Mouse (Mus musculus) right cerebral cortex, postnatal 36 days (tissue): ENCODE results near the gene Zfp773.
"Not testable (repeated sequence)": the region's sequence is repeated elsewhere in the genome, so short reads cannot be mapped to it uniquely, and the experiment has no call there.

Source experiments
- DNase-seq, 2 experiments: peaks; one replicate each; pipeline ENCODE4 v3.0.0; 2022; ENCODE audit warnings: low spot score in 2 of 2, mixed read lengths in 1 of 2

Gene Zfp773

DNA sequence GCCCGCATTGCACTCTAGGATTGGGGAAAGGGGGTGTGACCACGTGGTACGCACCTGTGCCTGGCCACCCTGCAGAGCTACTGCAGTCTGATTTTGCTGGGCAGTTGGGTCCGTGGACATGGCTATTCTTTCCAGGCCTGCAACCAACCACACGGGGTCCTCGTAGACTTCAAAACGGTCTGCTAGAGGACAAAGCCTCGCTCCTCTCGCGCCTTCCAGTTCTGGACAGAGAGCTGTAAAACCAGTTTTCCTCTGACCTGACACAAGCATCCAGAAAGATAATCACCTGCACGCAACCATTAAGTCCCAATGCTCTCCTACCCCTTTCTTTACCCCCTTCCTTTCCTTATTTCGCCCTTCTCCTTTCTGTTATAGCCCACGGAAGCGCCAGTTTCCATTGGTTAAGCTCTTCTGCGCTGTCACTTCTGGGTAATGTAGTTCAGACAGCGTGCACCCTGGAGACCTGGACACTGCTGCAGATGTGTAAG lies at the start of gene Zfp773:
TSS of gene Zfp773 (minus strand) at position 377 of the 488 bp plus-strand sequence.
- DNase-seq = peak; percentile 26 to 50

- DNase-seq = no peak
Observed at GRCm38 (mm10) chr7:7185897-7186296, 49.3 kb upstream of the Zfp773 start.

DNA sequence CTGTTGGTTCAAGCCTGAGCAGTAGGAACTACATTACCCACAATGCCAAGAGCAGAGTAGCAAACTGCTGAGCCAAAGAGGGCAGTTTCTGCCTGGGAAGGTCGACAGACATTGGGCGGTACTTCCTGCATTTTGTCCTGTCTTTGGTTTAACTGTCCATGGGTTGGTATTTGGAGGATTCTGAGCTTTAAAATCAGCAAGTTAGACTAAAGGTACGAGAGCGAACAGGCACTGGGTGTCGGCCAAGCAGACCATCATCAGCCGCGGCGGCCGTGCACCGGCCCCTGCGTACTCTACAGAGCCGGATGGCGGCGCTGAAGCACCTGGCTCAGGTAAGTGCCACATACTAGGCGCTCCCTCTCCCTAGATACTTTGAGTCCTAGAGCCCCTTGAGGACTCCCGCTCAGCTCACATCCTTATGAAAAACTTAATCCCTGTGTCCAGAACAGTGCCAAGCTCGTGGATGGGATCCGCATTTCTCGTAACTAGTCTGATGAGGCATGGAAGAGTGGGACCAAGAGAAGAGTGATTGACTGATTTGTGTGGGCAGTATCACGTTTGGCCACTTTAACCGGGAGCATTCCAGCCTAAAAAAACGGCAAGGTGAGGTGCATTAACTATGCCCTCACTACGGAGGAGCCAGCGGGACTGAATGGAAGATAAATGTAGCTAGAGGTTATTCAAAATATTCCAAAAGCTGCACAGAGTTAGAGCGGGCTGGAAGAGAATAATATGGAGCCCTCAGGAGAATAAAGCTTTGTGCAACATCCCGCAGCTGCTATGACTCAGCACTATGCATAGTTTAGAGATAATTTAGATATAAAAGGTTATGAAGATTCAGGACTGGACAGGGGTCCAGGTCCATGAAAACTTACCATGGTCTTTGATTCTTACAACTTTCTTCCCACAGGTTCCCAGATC lies 34.9 kb upstream of the Zfp773 start, which contains the start of gene Zfp418:
TSS of gene Zfp418 (plus strand) at position 104 of the 921 bp plus-strand sequence.
- DNase-seq = peak; percentile 67 to 79

- no peak for DNase-seq
Observed at GRCm38 (mm10) chr7:7145991-7146608, 9.5 kb upstream of the Zfp773 start.

GRCm38 (mm10) chr7:7144215-7144614 lies 7.7 kb upstream of the Zfp773 start:
- DNase-seq = no peak

DNA sequence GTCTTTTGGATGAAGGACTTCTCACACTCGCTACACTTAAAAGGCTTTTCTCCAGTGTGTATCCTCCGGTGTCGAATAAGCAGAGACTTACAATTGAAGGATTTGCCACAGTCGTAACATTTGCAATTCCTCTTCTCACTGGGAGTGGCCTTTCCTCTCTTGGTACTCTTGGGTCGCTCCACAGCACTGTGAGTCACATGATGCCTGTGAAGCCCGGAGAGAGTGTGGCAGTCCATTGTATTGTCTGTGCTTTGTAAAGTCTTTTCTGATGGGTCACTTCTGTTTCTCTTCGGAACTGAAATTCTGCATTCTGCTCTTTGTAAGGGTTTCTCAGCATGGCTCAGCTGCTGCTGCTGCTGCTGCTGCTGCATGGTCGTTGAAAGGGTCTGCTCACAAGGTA lies 3.8 kb downstream of the Zfp773 start:
- no peak for DNase-seq

GRCm38 (mm10) chr7:7130491-7131124 lies 5.9 kb downstream of the Zfp773 start:
- not testable (repeated sequence) for DNase-seq

DNA sequence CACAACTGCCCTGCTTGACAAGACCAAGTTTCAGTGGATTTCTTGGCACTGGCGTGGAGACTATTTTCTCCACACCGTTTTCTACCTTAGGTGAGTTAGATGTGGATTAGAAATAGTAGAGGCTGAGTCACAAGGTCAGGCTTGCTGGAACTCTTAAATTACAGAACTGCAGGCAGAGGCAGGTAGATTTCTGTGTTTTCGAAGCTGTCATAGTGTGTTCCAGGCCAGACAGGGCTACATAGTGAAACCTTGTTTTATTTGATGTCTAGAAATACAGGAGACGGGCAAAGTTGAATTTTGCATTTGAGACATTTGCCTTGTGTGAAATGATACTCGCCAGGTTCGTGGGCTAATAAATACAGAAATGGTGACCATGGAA lies 15.0 kb downstream of the Zfp773 start:
- DNase-seq = no peak

DNA sequence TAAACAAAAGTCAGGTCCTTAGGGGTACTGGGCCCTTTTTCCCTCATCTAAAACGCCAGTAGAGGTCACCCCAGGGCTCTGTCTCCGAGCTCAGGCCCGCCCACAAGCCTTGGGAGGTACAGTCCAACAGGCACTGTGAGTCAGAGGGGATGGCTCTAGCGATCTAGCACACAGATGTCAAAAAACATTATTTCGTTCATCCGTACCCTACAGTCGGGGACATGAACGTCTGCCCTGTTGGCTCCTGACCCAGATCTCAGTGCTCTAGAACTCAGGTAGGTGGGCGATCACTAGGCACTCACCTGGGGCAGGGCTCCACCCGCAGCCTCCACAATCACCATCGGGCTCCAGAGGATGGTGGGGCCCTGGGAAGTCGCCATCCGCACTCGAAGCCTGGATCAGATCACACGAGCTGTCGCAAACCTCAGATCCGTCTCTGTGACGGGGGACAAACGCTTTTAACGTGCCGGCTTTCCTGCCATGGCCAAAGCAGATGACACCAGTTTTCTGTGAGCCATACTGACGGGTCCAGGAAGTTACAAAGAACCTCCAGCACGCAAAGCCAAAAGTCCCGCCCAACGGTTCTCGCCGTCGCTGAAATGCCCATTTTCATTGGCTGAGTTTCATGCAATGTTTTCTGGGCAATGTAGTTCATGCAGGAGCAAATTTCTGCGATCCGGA lies 15.5 kb downstream of the Zfp773 start, which contains the start of gene Zfp954:
TSS of gene Zfp954 (minus strand) at position 568 of the 681 bp plus-strand sequence.
- peak; percentile 79 to 89 for DNase-seq

- no peak for DNase-seq
Observed at GRCm38 (mm10) chr7:7118441-7118840, 18.1 kb downstream of the Zfp773 start.

GRCm38 (mm10) chr7:7108501-7108900 lies 28.1 kb downstream of the Zfp773 start:
- no peak for DNase-seq
